Mouse (Mus musculus) lung, adult 18-20 months (tissue): ENCODE measurements at regions not wholly inside any gene's neighbourhood (a gene's known extent, or its start where the extent isn't known, plus 50 kb on each side); places are given as distances from the start of the nearest gene placed in this dataset.

Experiments used
- DNase-seq, 2 experiments: peaks; one replicate each; pipeline ENCODE4 v3.0.0; 2022; ENCODE audit warnings: mixed read lengths in 2 of 2

DNA sequence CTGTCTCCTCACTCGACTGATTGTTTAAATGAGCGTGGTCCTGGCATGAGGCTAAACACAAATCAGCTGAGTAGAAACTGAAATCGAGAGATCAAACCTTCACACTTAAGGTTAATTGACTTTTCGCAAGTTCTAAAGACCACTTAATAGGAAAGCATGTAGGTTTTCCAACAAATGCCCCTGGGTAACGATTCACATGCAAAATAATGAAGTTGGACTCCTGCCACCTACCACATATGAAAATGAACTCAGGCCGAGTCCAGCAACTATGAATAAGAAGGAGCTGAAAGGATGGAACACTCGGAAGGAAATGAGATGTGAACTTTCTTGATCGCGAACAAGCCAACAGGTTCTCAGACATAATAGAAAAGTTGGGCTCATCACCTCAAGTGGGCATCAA is 812.0 kb downstream of the Tmem132b start:
- DNase-seq, result no peak

DNA sequence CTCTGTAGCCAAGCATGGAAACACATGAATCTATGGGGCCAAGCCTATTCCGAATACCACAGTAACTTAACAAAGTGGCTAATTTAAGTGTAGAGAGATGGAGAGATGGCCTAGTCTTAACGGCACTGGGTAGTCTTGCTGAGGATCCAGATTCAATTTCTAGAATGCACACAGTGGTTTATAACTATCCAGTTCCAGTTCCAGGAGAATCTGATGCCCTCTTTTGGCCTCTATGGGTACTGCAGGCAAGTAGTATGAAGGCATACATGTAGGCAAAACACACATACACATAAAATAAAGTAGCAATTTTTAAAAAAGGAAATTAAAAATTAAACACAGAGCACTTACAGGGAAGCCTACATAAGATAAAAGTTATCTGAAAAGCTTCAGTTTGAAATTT is 819.4 kb downstream of the Tmem132b start:
- DNase-seq, result no peak

DNA sequence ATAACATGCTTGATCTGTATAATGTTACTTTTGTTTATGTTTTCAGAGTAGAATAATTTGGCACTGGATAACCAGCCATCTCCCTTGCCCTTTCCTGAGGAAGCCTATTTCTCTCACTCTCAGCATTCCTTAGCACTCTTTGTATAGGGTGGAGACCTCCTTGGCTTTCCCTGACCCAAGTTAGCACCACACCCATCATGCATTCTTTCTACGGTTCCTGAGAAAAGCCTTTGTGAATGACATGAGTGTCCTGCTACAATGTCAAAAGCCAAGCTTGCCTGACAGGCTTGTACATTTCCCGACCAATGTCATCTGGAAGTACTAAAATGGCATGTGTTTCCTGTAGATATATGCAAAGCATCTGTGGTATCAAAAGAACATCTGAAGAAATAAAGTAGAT is 837.9 kb downstream of the Tmem132b start:
- no peak for DNase-seq

DNA sequence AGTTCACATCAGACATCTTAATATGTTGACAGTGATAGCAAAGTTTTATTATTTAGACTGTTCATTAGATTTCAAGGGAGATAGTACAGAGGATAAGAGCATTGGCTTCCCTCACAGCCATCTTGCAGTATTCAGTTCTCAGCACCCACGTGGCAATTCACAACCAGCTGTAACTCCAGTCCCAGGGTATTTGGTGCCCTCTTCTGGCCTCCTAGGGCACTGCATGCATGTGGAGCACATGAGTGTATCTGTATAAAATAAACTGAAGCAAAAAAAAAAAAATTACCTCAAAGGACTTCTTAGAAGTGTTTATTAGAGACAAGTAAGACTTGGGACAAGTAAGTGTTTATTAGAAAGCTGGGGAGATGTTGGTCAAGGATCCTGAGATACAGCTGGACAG is 849.3 kb upstream of the Tmem132c start:
- DNase-seq, result no peak

DNA sequence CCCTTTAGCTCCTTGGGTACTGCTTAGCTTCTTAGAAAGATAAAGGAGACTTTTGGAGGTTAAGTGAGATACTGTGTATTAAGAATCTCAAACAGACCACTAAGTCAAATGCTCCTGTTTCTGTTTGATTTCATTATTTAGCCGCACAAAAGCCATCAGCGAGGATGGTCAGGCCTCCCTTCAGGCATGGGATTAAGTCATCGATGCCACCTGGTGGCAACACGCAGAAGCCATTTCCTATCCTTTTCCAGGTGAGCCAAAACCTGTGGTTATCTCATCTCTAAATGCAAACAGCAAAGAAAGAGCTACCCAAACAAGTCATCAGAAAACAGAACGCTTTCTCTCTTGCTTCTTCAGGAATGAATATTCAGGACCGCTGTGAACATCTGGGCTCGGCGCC is 846.3 kb upstream of the Tmem132c start:
- no peak for DNase-seq

DNA sequence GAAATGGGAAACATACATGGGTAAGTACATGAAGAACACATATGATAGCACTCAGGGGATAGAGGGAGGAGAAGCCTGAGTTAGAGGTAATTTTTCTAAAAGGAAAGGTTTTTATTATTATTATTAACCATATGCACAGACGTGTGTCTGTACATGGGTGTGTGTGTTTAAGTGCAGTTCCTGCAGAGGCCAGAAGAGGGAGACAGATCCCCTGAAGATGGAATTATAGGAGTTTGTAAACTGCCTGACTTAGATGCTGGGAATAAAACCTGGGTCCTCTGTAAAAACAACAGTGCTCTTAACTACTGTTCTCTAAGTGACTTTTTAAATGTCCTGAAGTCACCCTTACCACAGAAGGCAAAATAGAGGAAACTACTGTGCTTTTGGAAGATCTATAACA is 809.9 kb upstream of the Tmem132c start:
- DNase-seq, result no peak

DNA sequence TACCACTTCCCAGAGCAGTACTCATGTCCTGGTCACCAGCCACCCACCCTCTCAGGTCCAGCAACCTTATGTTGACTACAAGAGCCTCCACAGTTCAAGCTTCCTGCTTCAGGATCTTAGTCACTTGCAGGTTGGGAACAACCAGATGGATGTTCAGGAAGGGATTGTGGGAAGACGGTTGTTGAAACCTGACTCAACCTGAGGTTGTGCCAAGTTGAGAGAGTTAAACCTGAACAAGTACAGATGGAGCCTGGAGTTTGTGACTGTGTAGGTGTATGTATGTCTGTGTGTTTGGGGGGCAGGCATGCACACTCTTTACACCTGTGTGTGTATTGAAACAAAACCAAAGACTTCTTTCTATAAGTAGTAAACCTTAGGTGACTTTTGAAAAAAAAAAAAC is 802.9 kb upstream of the Tmem132c start:
- DNase-seq, result no peak

DNA sequence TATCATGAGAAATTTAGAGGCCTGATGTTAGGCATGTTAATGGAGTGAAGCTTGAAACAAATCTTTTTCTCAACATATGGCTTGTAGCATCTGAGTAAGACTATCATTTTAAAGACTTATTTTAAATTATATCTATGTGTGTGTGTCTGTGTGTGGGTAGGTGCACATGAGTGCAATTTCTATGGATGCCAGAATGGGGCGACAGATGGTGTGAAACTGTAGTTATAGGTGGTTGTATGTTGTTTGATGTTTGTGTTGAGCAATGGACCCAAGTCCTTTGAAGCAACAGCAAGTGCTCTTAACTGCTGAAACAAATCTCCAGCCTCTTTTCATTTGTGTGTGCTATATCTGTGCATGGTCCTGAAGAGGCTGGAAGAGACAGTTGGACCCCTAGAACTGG is 801.1 kb upstream of the Tmem132c start:
- no peak for DNase-seq

DNA sequence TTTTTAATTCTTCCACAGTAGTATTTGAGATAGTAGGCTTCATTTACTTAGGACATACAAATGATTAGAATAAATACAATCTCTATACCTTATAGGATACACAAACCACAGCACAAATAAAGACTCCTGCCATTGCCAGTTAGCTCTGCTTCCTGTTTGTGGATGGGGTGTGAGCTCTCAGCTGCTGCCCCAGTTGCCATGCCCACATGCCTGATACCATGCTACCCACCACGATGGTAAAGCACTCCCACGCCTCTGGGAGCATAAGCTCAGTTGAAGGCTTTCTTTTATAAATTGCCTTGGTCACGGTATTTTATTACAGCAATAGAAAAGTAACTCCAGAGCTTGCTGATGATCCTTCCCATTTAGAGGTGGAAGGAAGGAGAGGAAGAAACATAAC is 765.8 kb upstream of the Tmem132c start:
- DNase-seq, result no peak

DNA sequence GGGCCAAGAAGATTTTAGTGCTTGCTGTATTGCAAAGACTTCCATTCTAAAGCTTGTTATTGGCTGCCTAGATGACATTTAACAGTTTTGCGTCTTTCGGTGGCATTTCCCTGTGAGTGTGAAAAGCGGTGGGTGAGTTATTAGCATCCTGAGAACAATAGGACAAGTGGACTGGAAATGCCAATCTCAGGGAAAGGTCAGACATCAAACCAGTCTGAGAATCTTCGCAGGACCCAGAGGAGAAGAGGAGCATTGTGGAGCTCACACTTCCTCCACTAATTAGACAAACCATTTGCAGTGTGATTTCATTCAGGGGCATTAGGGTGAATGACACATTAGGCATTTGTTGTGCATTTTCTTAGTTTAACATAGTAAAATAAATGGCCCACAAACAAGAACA is 719.5 kb upstream of the Tmem132c start:
- no peak for DNase-seq

DNA sequence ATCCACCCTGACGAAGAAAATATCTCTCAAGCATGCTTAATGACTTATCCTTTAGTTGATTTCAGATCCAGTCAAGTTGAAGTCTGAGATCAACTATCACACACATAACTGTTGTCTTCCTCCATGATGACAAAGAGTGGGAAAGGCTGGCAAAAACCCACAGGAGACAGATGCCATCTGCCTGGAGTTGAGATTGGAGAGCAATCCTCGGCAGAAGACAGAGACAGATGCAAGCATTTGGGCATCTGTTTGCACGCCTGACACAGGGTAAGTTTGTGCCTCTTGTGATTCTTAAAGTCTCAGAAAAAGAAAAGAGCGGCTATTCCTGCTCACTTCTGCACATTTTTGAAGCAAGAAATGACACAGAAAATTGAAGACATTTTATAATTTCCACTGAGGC is 715.7 kb upstream of the Tmem132c start:
- DNase-seq, result no peak

DNA sequence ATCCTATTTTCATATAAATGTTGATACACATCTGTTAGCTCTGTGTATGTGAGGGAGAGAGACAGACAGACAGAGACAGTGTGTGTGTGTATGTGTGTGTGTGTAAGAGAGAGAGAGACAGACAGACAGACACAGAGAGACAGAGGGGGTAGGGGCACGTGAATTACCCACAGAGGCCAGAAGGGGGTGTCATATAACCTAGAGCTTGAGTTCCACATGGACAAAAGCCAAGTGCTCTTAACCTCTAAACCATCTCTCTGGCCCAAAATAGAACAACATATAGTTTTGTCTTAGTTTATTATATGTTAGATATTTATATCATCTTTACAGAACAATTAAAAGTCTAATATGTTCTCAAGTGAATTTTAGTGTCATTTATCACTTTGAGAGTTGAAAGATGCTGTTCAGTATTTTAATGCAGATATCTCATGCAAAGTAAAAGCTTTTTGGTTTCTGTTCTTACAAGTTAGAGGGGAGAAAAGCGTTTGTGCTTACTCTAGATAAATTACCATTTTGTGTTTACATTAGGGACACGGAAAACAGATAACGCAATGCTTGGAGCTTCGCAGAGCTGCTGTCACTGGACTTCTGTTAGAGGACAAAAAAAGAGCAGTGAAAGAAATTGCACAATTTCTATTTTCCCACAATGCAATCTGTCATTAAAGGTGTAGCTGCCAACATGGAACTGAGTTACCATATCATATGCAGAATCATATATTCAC is 710.6 kb upstream of the Tmem132c start:
- no peak for DNase-seq

DNA sequence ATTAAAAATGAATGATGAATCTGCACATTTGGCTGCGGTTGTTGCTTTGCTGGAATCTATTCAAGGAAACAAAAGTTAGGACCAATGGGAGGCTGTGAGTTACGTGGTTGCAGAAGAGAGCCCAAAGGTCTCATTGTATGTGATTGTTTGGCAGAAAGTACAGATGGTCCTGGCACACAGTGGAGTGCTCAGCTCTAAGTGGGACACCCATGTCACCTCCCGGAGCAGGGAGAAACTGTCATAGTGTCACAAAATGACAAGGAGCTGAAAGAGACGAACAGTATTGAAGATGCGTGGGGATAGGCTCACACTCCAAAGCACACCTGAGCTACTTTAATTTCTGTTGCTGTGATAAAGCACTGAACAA is 710.1 kb upstream of the Tmem132c start:
- no peak for DNase-seq

DNA sequence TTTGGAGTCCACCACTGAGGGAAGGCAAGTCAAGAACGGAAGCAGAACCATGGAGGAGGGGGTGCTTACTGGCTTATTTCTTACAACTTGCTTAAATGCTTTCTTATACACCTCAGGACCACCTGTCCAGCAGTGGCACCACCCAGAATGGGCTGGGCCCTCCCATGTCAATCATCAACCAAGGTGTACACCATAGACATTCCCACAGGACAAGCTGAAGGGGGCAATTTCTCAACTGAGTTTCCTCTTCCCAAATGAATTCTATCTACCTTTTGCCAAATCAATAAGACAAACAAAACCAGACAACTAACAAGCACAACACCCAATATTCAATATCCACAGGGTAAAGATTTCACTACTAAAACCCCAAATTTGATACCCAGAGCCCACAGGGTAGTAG is 709.6 kb upstream of the Tmem132c start:
- no peak for DNase-seq

DNA sequence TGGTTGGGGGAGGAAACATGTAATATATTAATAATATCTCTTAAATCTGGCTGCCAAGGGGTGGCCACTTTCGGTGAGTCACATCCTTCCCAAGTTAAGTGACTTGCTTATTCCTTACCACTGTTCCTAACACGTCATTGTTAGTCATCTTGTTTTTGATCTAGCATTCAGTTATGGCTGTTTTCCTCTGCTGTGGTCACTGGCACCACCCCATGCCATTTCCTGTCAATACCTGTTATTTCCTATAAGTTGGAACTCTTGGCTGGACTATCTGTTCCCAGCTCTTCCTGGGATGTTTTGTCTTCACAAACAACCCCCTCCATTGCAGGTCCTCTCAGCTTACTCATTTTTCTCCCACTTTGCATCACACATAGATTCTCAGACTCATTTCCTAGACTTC is 703.5 kb upstream of the Tmem132c start:
- DNase-seq, result no peak

DNA sequence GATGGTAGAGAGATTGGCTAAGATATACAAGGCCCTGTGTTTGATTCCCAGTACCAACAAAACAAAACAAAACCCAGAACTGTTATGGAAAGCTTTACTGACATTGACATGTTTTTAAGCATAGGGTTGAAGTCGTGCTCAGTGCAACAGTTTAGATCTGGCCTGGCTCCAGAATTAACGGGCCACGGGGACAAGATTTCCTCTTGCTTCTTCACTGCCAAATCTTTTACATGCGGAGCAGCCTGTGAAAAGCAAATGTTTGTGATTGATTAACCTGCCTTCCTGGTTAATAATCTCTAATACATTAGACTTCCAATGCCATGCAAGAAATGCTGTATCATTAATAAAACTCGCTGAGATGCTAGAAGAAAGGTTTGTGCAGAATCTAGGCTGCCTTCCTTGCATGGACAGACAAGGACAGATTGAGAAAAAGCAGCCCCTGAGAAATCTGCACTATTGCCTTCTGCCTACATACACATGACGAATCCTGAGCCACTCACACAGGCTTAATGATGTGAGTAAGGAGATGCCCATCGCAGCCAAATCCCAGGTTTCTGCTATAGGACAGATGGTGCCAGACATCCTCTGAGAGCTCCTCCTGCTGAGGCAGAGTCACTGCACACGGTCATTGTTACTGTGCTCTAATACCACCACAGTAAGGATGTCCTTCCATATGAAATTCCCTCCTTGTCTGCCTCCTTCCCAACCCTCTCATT is 697.2 kb upstream of the Tmem132c start:
- no peak for DNase-seq

DNA sequence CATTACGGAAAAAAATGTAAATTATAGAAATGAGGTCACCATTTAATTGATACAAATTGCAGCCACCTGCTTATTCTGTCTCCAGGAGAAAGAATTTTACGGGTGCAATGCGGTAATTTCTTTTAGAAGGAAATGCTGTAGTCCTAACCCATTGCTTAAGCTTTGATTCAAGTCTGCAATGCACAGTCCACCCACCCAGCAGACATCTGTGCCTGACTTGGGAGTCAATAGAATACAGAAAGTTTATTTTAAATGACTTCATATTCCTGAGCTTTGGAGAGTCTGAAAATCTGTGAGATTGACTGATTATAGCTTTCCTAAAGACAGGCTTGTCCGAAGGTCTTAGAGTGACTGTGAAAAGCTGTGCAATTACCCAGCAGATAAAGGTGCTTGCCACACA is 693.8 kb upstream of the Tmem132c start:
- DNase-seq, result no peak

DNA sequence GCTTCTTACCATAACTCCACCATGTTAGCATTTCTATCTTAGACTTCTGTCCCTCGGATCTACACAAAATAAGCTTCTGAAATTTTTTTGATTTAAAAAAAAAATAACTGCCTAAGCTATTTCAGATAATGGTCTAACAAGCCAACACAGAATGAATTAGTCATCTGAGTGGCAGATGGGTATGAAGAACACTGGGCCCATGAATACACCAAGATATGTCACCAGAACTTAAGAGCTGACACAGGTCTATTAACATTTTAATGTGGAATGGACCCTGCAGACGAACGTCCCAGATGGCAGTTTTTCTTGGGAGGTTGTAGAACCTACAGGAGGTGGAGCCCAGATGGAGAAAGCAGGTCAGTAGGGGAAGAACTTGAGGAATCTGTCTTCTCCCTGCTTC is 689.9 kb upstream of the Tmem132c start:
- DNase-seq, result no peak

DNA sequence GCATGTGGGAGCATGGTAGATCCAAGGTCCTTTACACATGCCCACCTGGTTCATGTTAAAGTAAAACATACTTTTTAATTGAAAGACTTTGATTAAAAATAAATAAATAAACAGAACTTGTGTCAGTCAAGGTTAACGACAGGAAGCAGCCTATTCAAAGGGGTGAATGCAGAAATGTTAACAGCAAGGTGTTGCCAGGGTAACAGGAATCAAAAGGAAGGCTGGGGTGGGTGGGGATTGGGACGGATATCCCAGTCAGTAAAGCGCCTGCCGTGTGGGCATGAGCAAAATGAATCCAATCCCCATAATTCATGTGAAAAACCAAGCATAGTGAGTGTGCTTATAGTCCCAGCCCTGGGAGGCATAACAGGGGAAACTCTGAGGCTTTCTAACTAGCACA is 682.6 kb upstream of the Tmem132c start:
- DNase-seq, result no peak

DNA sequence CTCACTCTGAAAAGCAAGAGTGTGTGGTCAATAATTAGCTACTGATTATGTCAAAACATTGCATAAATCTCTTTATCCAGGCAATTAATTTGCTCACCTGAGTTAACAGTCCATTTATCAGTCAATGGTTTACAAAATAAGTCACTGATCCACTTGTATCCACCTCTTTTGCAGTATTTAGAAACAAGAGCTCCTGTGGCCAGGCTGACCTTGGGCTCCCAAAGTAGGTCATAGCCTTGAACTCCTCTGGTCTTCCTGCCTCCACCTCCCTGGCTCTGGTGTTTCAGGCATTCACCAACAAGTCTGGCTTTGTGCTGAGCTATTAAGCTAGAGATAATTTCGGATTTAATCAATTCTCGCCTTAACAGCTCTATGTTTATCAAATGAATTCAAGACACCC is 675.8 kb upstream of the Tmem132c start:
- DNase-seq, result no peak

DNA sequence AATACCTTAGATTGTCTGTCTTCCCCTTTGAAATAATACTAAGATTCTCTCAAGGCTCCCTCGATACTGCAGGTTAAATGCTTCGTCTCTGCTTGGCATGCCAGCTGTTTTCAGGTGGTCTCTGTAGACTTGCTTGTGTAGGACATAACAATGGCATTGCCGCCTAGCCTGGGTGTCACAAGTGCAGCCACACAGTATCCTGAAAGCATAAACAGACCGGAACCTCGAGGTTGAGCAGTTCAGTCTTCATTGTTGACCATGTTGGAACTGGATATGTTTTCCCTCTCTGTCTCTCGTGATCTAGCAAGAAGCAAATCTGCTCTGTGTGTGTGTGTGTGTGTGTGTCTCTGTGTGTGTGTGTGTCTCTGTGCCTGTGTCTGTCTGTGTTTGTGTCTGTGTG is 675.4 kb upstream of the Tmem132c start:
- no peak for DNase-seq

DNA sequence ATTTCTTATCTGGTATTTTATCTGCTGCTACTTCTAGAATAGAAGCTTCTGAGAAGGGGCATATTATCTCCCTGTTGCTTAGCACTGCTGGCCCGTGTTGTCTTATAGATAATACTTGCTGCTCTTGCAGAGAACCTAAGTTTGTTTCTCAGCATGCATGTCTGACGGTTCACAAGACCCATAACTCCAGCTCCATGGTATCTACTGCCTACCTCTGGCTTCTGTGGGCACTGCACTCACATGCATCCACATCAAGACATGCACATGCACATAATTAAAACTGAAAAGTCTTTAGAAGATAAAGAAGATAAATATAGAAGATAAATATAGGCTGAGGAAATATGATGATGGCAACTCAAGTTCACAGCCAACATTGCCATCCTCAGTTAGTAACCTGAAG is 667.8 kb upstream of the Tmem132c start:
- no peak for DNase-seq

DNA sequence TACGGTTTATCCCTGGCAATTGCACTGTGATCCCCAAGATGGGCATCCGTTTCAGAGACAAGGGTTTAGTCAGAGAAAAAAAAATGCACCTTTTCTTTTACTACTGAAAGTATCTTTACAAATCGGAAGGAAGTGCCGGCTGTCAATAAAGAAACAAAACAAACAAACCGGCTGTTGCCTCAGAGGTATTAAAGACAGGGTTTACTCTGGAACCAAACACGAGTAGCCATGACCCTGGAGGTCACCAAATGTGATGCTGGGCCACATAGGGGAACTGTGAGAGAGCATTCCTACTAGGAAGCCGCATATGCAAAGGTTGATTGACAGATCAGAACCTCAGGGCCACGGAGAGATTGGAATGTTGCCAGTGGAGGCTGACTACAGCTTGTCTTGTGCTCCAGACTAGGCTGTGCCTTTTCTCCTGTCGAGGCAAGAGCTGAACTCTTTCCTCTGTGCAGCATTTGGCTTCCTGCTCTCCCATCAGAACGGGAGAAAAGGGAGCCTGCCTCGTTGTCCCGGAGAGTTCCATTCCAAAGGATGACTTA is 643.8 kb upstream of the Tmem132c start:
- DNase-seq, result no peak

DNA sequence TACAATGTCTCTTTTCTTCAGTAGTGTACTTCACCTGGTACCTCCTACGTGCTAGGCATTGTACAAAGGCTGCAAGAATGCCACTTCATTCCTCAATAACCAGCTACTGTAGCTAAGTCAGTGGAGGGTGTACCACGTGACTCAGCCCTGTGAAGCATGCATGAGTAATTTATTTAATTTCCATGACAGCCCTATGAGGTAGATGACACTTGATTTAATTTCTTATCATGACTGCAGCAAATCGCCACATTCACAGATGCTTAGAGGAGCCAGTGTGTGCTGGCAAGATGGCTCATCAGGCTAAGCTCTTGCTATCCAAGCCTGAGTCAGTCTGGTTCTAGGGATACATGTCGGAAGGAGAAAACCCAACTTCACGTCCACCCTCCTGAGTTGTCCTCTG is 642.0 kb upstream of the Tmem132c start:
- DNase-seq, result no peak

DNA sequence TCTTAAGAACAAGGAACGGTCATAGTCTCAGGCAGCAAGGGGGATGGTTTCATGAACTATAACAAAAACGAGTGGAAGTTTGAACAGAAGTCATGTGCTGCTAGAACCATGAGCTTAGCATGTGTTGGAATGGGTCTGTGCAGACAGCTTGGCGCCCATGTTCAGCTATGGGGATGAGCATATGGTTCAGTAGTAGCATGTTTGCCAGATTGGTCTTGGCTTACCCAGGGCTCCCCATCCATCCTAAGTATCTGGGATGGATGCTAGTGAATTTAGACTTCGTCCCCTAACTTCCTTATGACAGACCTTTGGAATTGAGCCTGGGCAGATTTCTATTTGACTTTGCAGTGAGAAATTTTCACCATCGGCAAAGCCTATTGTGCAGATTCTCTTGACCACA is 634.9 kb upstream of the Tmem132c start:
- DNase-seq, result no peak
